Mouse (Mus musculus) bone marrow, adult 2 months (tissue): ENCODE results near the gene Rassf5.
"Not testable (repeated sequence)": the region's sequence is repeated elsewhere in the genome, so short reads cannot be mapped to it uniquely, and the experiment has no call there.

Source experiments
- CTCF ChIP-seq: fragments of 200-500 bp; IDR thresholded peaks from 2 replicates; pipeline ENCODE4 v1.5.1; 2011; ENCODE audit warnings: low read length, control low read depth; ENCODE audit not compliant: control insufficient read depth, insufficient read depth
- POLR2A ChIP-seq: fragments of 200-500 bp; IDR thresholded peaks from 2 replicates; pipeline ENCODE4 v1.6.1; 2011; ENCODE audit warnings: low read depth, mild to moderate bottlenecking, control low read depth, low read length, borderline replicate concordance; ENCODE audit not compliant: control insufficient read depth

- TF ChIP-seq CTCF, POLR2A: not testable (repeated sequence)
Observed at GRCm38 (mm10) chr1:131252516-131253250, 7.6 kb upstream of the Rassf5 start.
